Mouse (Mus musculus) embryonic stem cell, embryonic (primary cell): ENCODE data around the gene Duox2.

ENCODE experiments used
- CTCF ChIA-PET, 4 experiments: fragments of 300-600 bp in 2 of 4; fragments of 350-600 bp in 2 of 4; sonication (Branson Sonifier 250); formaldehyde crosslinking; loops; one replicate each; lab custom pipeline; 2022; ENCODE audit warnings: inconsistent platforms in 2 of 4; lab: Charles Lee
- POLR2A ChIA-PET, 4 experiments: fragments of 300-600 bp in 2 of 4; fragments of 350-600 bp in 2 of 4; sonication (Branson Sonifier 250); formaldehyde crosslinking; loops; one replicate each; lab custom pipeline; 2022; ENCODE audit warnings: antibody characterized with exemption in 4 of 4, inconsistent platforms in 1 of 4; lab: Charles Lee

The Duox2 gene

DNA sequence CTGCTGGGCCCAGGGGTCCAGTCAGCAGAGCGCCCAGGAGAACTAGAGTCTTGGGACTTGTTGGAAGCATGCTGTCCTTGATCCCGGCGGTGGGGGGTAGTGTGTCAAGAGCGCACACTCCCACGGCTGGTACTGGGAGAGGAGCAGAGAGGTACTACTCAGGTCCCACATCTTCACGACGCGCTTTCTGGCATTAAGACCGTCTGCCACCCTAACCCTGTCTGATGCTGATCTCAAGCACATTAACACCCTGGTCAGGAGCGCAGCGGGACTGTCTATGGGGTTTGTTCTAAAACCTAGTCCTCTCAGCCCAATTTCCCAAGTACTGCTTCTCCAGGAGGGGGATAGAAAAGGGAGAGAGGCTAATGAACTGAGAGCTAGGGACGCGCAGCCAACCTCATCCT lies at the start of gene Duox2:
Gene Duox2, minus strand, starts transcription at position 354 of the 404 bp plus-strand sequence.
- CTCF ChIA-PET = interaction anchor here in 2 of 4 experiments (1.0 to 1.4 kb wide), 3 partner anchors 12 to 67 kb away, joined by 3 read pairs; no protein-coding TSS in a partner anchor
- POLR2A ChIA-PET = interaction anchor here in 3 of 4 experiments (0.6 to 1.9 kb wide), 5 partner anchors 12 to 72 kb away, joined by 3 to 6 read pairs (median 3); partner anchors contain the start of gene Duoxa1 (in 1 of the 3)

DNA sequence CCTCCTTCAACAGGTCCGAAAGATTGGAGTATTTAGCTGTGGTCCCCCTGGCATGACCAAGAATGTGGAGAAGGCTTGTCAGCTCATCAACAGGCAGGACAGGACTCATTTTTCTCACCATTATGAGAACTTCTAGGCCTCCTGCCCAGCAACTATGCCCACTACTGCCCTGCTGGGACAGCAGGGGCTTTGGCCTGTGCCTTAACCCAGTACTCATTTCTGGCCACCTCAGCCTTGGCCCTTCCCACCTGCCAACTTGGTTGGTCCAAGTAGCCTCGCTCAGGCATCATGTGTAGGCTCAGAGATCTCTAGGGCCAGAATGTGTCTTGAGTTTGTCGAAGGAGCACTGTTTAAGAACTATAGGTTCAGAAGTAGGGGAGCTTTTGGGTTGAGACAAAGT lies 49.0 kb upstream of the Duox2 start:
- ChIA-PET POLR2A (interaction anchor here in 3 of 4 experiments (0.7 to 21.9 kb wide), 10 partner anchors 12 to 200 kb away, joined by 3 to 342 read pairs (median 13); partner anchors contain the start of genes Shf (in 2 of the 3) and B2m (in 1 of the 3)), CTCF (interaction anchor here in 2 of 4 experiments (2.2 to 3.8 kb wide), 5 partner anchors 18 to 34 kb away, joined by 9 to 26 read pairs (median 10); partner anchors contain the start of gene Shf (in 1 of the 2))

DNA sequence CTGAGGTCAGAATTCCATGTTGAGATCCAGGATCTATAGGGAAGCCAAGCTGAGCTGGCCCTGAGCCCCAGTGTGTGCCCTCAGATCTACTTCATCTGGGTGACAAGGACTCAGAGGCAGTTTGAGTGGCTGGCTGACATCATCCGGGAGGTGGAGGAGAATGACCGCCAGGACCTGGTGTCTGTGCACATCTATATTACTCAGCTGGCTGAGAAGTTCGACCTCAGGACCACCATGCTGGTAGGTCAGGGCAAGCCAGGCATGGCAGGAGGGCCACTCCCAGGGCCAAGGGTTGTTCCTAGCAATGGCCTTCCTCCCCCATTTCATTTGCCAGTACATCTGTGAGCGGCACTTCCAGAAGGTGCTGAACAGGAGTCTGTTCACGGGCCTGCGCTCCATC lies 47.9 kb upstream of the Duox2 start:
- POLR2A ChIA-PET = interaction anchor here in 2 of 4 experiments (0.6 to 21.9 kb wide), 7 partner anchors 11 to 40 kb away, joined by 3 to 342 read pairs (median 24); partner anchors contain the start of gene Shf (in 2 of the 2)
- CTCF ChIA-PET = interaction anchor here in 3 of 4 experiments (0.8 to 3.8 kb wide), 4 partner anchors 19 to 103 kb away, joined by 3 to 26 read pairs (median 4); partner anchors contain the start of gene Shf (in 1 of the 3)

DNA sequence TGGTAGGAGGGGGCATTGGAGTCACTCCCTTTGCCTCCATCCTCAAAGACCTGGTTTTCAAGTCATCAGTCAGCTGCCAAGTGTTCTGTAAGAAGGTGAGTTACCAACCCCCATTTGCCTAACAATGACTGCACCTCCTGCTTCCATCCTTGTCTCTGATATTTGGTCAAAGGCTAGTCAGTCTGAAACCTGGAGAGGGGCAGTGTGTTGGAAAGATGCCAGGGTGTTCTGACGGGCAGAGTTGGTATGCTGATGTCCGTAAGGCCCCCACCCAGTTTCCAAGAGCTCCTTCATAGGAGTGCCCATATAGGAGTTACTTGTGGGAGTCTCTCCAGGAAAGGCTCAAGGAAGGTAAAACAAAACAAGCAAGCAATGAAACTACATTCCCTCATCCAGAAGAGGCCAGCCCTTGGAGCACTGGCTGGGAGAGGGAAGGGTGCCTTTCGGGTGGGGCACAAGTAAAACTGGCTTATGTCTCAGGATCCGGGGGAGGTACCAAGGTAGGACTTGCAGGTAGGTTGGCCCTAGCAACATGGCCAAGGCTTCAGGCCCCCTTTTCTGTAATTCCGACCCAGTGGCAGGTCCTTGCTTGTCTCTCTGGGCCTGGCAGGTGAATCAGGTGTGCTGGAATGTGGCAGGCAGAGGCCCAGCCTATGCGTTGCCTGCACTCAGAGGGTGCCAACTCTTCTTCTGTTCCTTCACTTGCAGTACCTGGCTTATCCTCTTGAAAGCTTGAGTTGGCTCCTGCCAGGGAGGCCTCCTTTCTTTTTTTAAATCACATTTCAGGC lies 47.1 kb upstream of the Duox2 start:
- CTCF ChIA-PET = interaction anchor here in 3 of 4 experiments (0.6 to 1.5 kb wide), 5 partner anchors 21 to 160 kb away, joined by 3 to 5 read pairs (median 3); partner anchors contain the start of gene Shf (in 1 of the 3)
- POLR2A ChIA-PET = interaction anchor here in 3 of 4 experiments (0.6 to 21.9 kb wide), 7 partner anchors 10 to 33 kb away, joined by 3 to 342 read pairs (median 5); partner anchors contain the start of gene Shf (in 2 of the 3)

DNA sequence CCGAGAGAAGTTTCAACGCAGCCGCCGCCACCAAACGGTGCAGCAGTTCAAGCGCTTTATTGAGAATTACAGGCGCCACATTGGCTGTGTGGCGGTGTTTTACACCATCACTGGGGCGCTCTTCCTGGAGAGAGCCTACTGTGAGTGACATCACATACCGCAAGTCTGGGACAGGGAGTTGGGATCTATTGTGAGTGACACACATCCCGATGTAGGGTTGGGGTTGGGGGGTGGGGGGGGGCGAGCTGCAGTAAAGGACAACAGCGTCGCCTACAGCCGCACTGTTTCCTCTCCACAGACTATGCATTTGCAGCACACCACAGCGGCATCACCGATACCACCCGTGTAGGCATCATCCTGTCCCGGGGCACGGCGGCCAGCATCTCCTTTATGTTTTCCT lies 39.0 kb upstream of the Duox2 start:
- POLR2A ChIA-PET = interaction anchor here in 1 of 4 experiments (1.4 to 4.1 kb wide), 2 partner anchors 10 to 16 kb away, joined by 3 to 24 read pairs; no protein-coding TSS in a partner anchor
- CTCF ChIA-PET = interaction anchor here in 1 of 4 experiments (1.0 kb wide), 1 partner anchor 28 kb away, joined by 3 read pairs; no protein-coding TSS in a partner anchor

DNA sequence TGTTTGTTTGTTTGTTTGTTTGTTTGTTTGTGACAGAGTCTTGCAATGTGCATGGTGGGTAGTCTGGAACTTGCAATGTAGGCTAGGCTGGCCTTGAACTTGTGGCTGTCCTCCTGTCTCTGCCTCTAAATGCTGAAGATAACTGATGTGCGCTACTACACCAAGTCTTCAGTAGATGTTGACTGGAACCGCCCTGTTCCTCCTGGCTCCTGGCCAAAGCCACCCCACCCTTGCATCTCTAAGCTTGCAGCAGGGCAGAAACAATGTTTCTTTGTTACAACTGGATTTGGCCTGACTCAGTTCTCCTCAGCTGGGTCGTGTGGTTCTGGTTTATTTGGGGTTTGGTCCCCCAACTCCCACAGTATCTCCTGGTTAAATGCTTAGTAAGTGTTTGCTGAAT lies 35.9 kb upstream of the Duox2 start:
- ChIA-PET CTCF (interaction anchor here in 2 of 4 experiments (0.9 to 2.8 kb wide), 5 partner anchors 14 to 47 kb away, joined by 3 to 14 read pairs (median 7); no protein-coding TSS in a partner anchor), POLR2A (interaction anchor here (0.9 to 4.1 kb wide), 17 partner anchors 8 to 528 kb away, joined by 3 to 24 read pairs (median 4); partner anchors contain the start of genes Shf (in 2 of the 4), B2m (in 1 of the 4) and Frmd5 (in 1 of the 4))

DNA sequence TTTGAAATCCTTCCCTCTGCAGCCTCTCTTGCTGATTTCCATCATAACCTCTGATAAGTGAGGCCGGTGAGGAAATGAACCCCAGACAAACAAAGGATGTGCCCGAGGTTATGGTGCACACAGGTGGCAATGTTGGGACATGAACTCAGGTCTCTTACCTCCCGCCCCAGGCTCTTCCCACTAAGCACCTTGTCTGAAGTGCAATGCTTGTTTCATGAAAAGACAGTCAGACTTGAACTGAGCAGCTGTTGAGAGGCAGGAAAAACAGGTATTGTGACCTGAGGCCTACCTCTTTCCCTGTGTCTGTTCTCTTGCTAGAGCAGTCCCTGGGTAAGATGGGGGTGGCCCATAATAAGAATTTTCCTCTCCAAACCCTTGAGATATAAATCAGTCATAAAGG lies 34.0 kb upstream of the Duox2 start:
- CTCF ChIA-PET = no interaction called here
- POLR2A ChIA-PET = no interaction called here

DNA sequence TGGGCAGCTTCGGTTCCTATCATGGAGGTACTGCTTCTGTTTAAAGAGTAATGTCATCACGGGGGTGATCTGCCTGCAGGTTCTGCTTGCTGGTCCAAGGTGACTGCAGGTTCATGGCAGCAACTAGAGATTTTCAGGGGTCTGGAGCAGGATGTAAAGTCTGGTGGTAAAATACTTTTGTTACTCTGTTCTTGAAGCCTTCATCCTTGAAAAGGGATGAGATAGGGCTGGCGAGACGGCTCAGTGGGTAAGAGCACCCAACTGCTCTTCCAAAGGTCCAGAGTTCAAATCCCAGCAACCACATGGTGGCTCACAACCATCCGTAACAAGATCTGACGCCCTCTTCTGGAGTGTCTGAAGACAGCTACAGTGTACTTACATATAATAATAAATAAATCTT lies 32.1 kb upstream of the Duox2 start:
- CTCF ChIA-PET = interaction anchor here in 1 of 4 experiments (1.2 kb wide), 1 partner anchor 36 kb away, joined by 4 read pairs; no protein-coding TSS in a partner anchor
- POLR2A ChIA-PET = interaction anchor here in 1 of 4 experiments (0.7 kb wide), 1 partner anchor 39 kb away, joined by 3 read pairs; the partner anchor contains the start of gene Shf

DNA sequence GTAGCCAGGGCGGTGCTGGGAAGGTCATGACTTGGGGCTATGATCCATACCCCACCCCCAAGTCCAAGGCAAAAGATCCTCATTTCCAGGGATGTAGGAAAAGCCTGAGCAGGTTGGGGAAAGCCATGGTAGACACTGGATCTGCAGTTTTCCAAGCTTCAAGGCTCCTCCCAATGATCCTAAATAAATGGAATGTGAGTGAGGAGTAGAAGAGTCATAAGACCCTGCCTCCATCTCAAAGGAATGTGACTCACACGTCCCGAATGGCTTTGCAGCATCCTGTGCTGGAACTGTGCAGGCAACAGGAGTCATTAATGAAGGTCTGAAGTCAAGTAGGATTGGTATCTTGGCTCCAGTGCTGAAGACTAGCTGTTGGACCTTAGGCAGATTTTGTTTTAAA lies 29.7 kb upstream of the Duox2 start:
- POLR2A ChIA-PET = interaction anchor here (0.6 to 1.3 kb wide), 5 partner anchors 24 to 303 kb away, joined by 3 to 8 read pairs (median 3); partner anchors contain the start of gene Shf (in 1 of the 4)
- CTCF ChIA-PET = interaction anchor here in 2 of 4 experiments (0.7 to 1.3 kb wide), 3 partner anchors 14 to 25 kb away, joined by 3 to 4 read pairs (median 3); partner anchors contain the start of gene Duoxa1 (in 2 of the 2)

DNA sequence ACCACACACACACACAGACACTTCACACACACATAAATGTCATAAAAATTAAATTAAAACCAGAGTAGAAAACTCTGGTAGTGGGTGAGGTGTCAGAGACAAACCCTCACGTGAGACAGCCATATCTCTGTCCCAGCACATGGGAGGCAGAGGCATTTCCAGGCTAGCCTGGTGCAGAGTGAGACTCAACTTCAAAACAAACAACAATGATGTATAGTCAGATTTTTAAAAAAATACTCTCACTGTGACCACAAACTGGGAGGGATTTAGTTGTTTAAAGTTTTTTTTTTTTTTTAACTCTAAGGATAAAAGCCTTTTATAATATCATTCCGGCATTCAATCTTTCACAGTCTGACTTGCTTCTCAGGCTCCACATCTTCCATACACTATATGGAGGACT lies 27.1 kb upstream of the Duox2 start:
- POLR2A ChIA-PET = interaction anchor here in 1 of 4 experiments (1.1 kb wide), 1 partner anchor 10 kb away, joined by 3 read pairs; no protein-coding TSS in a partner anchor
- CTCF ChIA-PET = no interaction called here

DNA sequence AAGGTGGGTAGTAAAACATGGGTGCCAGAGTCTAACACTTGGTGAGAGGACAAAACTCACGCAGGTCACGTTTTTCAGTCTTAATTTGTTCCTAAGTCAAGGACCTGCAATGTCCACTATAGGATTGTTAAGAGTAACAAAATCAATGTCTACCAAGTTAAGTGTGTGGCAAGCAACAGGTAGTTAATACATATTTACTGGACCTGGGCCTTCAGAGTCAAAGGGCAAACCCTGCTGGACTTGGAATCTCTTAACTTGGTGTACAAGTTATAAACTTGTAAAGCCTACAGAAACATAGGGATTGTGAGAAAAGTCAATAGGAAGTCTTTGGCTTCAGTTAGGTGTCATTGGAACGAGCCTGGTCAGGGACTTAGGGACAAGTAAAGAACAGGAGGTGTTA lies 26.3 kb upstream of the Duox2 start:
- ChIA-PET POLR2A (no interaction called here), CTCF (no interaction called here)

DNA sequence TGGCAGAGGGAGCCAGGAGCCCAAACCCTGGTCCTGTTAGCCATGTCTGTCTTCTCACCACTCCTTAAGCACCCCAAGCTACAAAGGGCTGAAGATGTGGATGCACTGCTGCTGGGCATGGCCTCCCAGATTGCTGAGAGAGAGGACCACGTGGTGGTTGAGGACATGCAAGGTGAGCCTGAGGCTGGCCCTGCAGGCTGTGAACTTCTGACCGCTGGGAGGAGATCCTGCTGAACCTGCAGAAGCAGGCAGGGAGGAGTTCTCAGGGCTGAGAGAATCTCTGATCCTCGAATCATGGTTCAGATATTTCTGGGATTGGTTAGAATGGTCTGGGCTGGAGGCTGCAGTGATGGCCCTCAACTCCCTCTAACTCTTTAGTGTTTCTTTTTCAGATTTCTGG lies 25.7 kb upstream of the Duox2 start:
- POLR2A ChIA-PET = no interaction called here
- CTCF ChIA-PET = no interaction called here

DNA sequence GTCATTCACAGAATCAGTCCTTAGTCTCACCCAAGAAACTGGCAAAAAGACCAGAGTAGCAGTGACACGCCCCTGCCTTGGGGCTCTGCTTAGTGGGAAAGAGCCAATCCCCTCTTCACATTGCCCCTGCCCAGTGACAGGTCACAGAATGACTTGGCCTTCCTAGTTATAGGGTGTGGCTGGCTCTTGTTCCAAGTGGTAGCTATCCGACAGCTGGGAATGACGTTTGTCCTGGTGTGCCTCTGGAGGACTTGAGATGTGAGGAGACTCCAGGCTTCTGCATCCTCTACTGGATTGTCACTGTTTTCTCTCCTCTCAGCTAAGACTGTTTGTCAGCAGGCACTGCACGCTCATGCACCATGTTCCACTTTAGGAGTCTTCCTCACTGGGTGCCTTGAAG lies 19.1 kb upstream of the Duox2 start:
- POLR2A ChIA-PET = interaction anchor here in 1 of 4 experiments (0.9 kb wide), 1 partner anchor 52 kb away, joined by 3 read pairs; the partner anchor contains the start of gene Shf
- CTCF ChIA-PET = no interaction called here

DNA sequence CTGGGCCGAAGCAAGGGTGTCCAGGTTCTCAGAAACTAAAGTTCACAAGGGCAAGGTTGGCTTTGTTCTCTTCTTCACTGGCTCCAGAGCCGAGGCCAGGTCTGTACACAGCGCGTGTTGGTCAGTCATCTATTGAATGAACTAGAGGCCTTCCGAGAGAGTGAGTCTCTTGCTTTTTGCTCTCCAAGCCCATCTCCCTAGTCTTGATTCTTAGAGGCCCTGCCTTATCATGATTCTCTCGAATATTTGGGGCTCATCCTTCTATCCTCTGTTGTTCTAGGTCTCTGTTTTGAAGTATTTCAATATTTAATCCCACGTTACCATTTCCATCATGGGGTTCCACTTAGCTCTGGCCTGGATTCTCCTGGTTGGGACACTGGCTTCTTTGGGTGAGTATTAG lies 17.1 kb upstream of the Duox2 start, which contains the start of gene Duox1:
Gene Duox1, plus strand, starts transcription at position 301 of the 400 bp plus-strand sequence.
- CTCF ChIA-PET = interaction anchor here in 1 of 4 experiments (1.0 kb wide), 2 partner anchors 13 to 72 kb away, joined by 3 to 4 read pairs; no protein-coding TSS in a partner anchor
- POLR2A ChIA-PET = interaction anchor here in 1 of 4 experiments (0.6 to 1.0 kb wide), 3 partner anchors 31 to 57 kb away, joined by 3 read pairs; no protein-coding TSS in a partner anchor

DNA sequence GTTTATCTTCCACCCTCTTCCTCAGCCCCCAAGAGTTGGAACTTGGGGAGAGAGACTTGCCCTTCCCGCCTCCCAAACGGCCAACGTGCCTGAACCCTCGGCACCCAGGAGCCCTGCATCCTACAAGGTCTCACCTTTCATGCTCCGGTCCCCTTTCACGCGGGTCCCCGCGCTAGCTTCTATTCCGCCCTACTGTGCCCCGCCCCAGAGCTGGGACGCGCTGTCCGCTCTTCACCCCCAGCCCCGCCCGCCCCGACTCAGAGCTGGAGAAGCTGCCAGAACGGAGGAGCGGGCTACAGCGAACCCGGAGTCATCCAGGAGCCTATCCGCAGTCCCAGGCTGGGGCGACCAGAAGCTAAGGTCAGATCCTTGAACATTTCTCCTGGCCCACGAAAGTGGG lies 15.3 kb upstream of the Duox2 start, which contains the start of gene Duoxa1:
Gene Duoxa1, minus strand, starts transcription at position 195 of the 400 bp plus-strand sequence.
- POLR2A ChIA-PET = interaction anchor here in 3 of 4 experiments (0.6 to 1.3 kb wide), 8 partner anchors 10 to 166 kb away, joined by 3 to 5 read pairs (median 3); partner anchors contain the start of genes B2m (in 1 of the 3), Duox2 (in 1 of the 3) and Duoxa2 (in 1 of the 3)
- CTCF ChIA-PET = interaction anchor here (0.6 to 1.6 kb wide), 12 partner anchors 11 to 1706 kb away, joined by 3 to 11 read pairs (median 5); partner anchors contain the start of gene Shf (in 1 of the 4)

DNA sequence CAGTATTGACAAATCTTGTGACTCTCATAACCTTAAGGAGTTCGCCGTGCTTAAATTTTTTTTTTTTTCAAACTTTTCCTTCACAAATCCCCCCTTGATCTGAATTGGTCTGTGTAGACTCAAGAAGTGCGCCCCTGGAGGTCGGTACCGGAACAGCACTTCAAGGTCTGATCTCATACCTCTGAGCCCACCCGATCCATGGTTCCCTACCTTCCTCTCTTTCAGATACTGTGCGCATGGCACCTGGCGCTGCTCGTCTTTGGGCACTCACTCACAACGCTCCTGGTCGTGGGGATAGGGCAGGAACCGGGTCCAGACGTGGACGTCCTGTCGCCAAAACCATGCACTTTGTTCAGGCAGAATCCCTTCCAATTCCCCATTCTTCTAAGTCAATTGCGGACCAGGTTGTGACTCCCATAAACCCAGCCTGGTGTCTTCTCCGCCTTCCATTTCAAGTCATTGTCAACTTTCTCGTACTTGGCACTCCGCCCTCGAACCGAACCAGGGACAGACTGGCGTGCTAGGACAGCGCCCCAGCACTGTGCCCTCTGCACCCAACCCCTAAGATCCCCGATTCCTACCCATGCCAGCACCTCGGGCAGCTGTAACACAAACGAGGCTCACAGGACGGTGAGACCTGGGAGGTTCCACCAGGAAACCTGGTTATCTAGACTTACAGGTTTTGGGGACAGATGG lies 14.6 kb upstream of the Duox2 start:
- ChIA-PET POLR2A (interaction anchor here in 3 of 4 experiments (0.7 to 1.3 kb wide), 4 partner anchors 11 to 165 kb away, joined by 3 to 5 read pairs (median 4); partner anchors contain the start of genes B2m (in 1 of the 3), Duox2 (in 1 of the 3) and Duoxa2 (in 1 of the 3)), CTCF (interaction anchor here (0.9 to 2.0 kb wide), 12 partner anchors 10 to 353 kb away, joined by 3 to 11 read pairs (median 4); partner anchors contain the start of gene Shf (in 1 of the 4))

DNA sequence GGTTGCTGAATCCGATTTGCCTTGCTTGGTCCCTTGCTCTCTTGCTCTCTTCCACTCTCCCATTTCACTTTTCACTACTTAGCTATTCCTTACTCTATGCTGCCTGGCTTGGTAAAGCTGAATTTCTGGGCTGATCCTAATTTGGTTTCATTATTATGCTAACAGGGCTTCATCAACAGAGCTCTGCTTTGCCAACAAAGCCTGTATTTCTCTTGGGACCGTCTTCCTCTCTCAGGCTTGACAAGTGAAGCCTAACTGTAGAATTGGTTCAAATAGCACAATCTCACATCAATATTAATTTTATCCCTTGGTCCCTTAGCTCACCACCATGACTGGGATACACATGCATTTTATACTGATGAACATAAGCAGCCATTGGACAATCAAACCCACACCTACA lies 13.3 kb upstream of the Duox2 start:
- ChIA-PET CTCF (interaction anchor here in 3 of 4 experiments (0.6 to 2.0 kb wide), 10 partner anchors 9 to 186 kb away, joined by 3 to 11 read pairs (median 4); partner anchors contain the start of gene Shf (in 1 of the 3)), POLR2A (interaction anchor here in 2 of 4 experiments (0.7 to 1.0 kb wide), 3 partner anchors 9 to 66 kb away, joined by 3 read pairs; no protein-coding TSS in a partner anchor)
